Mouse (Mus musculus) E14TG2a.4 (cell line): ENCODE measurements at regions not wholly inside any gene's neighbourhood (a gene's known extent, or its start where the extent isn't known, plus 50 kb on each side); places are given as distances from the start of the nearest gene placed in this dataset.

Experiments used
- CTCF ChIP-seq: conservative IDR thresholded peaks from 2 replicates; pipeline ENCODE4 v1.5.1; 2014; ENCODE audit warnings: low read length
- NANOG ChIP-seq: IDR thresholded peaks from 2 replicates; pipeline ENCODE4 v1.6.1; 2014; ENCODE audit warnings: borderline replicate concordance, low read length, mixed read lengths

GRCm38 (mm10) chr6:117519466-117519865, 321.5 kb upstream of the Zfp637 start:
- TF ChIP-seq CTCF (no peak), NANOG (no peak)
